ENCODE assay signal across 8 mouse cellular contexts in genomic region chr1:168427596-168427995, GRCm38 (mm10). TPM values are rescaled to one million over a fixed set of nuclear protein-coding genes. Genes with fewer than 3 reads are reported as not detected.
DNase-seq lines count a peak whose midpoint lies in the region; ATAC-seq and TF ChIP-seq lines count a peak whose summit lies in the region.
"Had no signal": no experiment of that assay in that cellular context is flagged by ENCODE, and none has a peak within 500 bp of the region (broad histone marks: within the 10 kb centered on the region; RNA-seq: fewer than 3 reads in every experiment).

No protein-coding gene starts in this region.

- no peak for DNase-seq in liver, embryonic 11.5 days (ENCODE audit: low spot score)
- no peak for DNase-seq in liver, postnatal 0 days
- DNase-seq in adrenal gland, adult 2 months = no peak
- no peak for DNase-seq in urinary bladder, postnatal 36 days (ENCODE audit: low spot score in 2 of 2)
- DNase-seq: cerebellum, adult 11-12 months had no signal

- 19% methylated on average over 4 of the region's 4 CpGs for WGBS in liver, embryonic 11.5 days
- WGBS in liver, postnatal 0 days (ENCODE audit: insufficient replicate concordance) = 49% methylated on average over 4 of the region's 4 CpGs
- 3% methylated on average over 4 of the region's 4 CpGs for WGBS in forebrain, embryonic 13.5 days
- 10% methylated on average over 4 of the region's 4 CpGs for WGBS in hindbrain, embryonic 16.5 days
- WGBS in neural tube, embryonic 12.5 days = 3% methylated on average over 4 of the region's 4 CpGs

- H3K27ac ChIP-seq in liver, embryonic 11.5 days (ENCODE audit: low read depth, low read length) = peak overlapping the region; percentile 29; the same call in 1 of the 2 replicates
- H3K27ac ChIP-seq in liver, postnatal 0 days (ENCODE audit: low read depth) = no peak overlapping the region
- peak overlapping the region; percentile 86 for H3K27ac ChIP-seq in forebrain, embryonic 13.5 days
- H3K27ac ChIP-seq in hindbrain, embryonic 16.5 days (ENCODE audit: low read depth, low read length) = peak overlapping the region; percentile 54
- H3K27ac ChIP-seq in neural tube, embryonic 12.5 days = no peak overlapping the region

- H3K9me3 ChIP-seq in liver, embryonic 11.5 days (ENCODE audit: control insufficient read depth, low read length) = no peaks in the 10 kb centered on the region
- H3K9me3 ChIP-seq in liver, postnatal 0 days (ENCODE audit: low read length) = no peaks in the 10 kb centered on the region
- H3K9me3 ChIP-seq in forebrain, embryonic 13.5 days (replicated peaks) = no peaks in the 10 kb centered on the region
- H3K9me3 ChIP-seq in hindbrain, embryonic 16.5 days (ENCODE audit: control insufficient read depth, low read length) = no peaks in the 10 kb centered on the region
- H3K9me3 ChIP-seq in neural tube, embryonic 12.5 days = no peaks in the 10 kb centered on the region

- TF ChIP-seq EP300 in liver, postnatal 0 days (IDR thresholded peaks at IDR 0.05; ENCODE audit: low read depth) = no peak

- no peaks in the 10 kb centered on the region for H3K27me3 ChIP-seq in liver, embryonic 11.5 days (replicated peaks; ENCODE audit: control insufficient read depth, insufficient read depth, low read length)
- no peaks in the 10 kb centered on the region for H3K27me3 ChIP-seq in liver, postnatal 0 days (ENCODE audit: insufficient read depth, low read length)
- no peaks in the 10 kb centered on the region for H3K27me3 ChIP-seq in forebrain, embryonic 13.5 days
- H3K27me3 ChIP-seq in hindbrain, embryonic 16.5 days (replicated peaks; ENCODE audit: control insufficient read depth, insufficient read depth, low read length) = no peaks in the 10 kb centered on the region
- H3K27me3 ChIP-seq in neural tube, embryonic 12.5 days (replicated peaks) = no peaks in the 10 kb centered on the region

- no peak for TF ChIP-seq CTCF in liver, postnatal 0 days (IDR thresholded peaks at IDR 0.05; ENCODE audit: low read depth)

- H3K4me2 ChIP-seq in liver, embryonic 11.5 days = peak overlapping the region; percentile 82
- no peak overlapping the region for H3K4me2 ChIP-seq in liver, postnatal 0 days (ENCODE audit: low read depth, low read length)
- H3K4me2 ChIP-seq in forebrain, embryonic 13.5 days = peak overlapping the region; percentile 80
- peak overlapping the region; percentile 69 for H3K4me2 ChIP-seq in hindbrain, embryonic 16.5 days (ENCODE audit: low read length)
- peak overlapping the region; percentile 72 for H3K4me2 ChIP-seq in neural tube, embryonic 12.5 days (replicated peaks)

- no peak overlapping the region for H3K9ac ChIP-seq in liver, embryonic 11.5 days (ENCODE audit: low read depth, low read length)
- no peak overlapping the region for H3K9ac ChIP-seq in liver, postnatal 0 days (replicated peaks)
- peak overlapping the region; percentile 69 for H3K9ac ChIP-seq in forebrain, embryonic 13.5 days
- H3K9ac ChIP-seq in hindbrain, embryonic 16.5 days (ENCODE audit: low read depth, low read length) = peak overlapping the region; percentile 58
- peak overlapping the region; percentile 38 for H3K9ac ChIP-seq in neural tube, embryonic 12.5 days

- ATAC-seq in liver, embryonic 11.5 days (replicated peaks; ENCODE audit: low FRiP score) = no peak
- no peak for ATAC-seq in liver, postnatal 0 days
- ATAC-seq in forebrain, embryonic 13.5 days = no peak
- ATAC-seq in hindbrain, embryonic 16.5 days = no peak
- no peak for ATAC-seq in neural tube, embryonic 12.5 days (ENCODE audit: low FRiP score, low read depth)

- H3K4me1 ChIP-seq in liver, embryonic 11.5 days (replicated peaks; ENCODE audit: control insufficient read depth, insufficient read depth, low read length) = peaks cover 24% of the 10 kb centered on the region
- H3K4me1 ChIP-seq in liver, postnatal 0 days (ENCODE audit: insufficient read depth) = no peaks in the 10 kb centered on the region
- peaks cover 56% of the 10 kb centered on the region for H3K4me1 ChIP-seq in forebrain, embryonic 13.5 days
- peaks cover 14% of the 10 kb centered on the region for H3K4me1 ChIP-seq in hindbrain, embryonic 16.5 days (ENCODE audit: control insufficient read depth, insufficient read depth, low read depth, low read length)
- peaks cover 49% of the 10 kb centered on the region for H3K4me1 ChIP-seq in neural tube, embryonic 12.5 days

- no peaks in the 10 kb centered on the region for H3K36me3 ChIP-seq in liver, embryonic 11.5 days (ENCODE audit: control insufficient read depth, insufficient read depth, low read length)
- no peaks in the 10 kb centered on the region for H3K36me3 ChIP-seq in liver, postnatal 0 days (replicated peaks; ENCODE audit: insufficient read depth, low read length)
- peaks cover under 1% of the 10 kb centered on the region; the same call in 1 of the 2 replicates for H3K36me3 ChIP-seq in forebrain, embryonic 13.5 days (ENCODE audit: poor library complexity, severe bottlenecking)
- H3K36me3 ChIP-seq in hindbrain, embryonic 16.5 days (ENCODE audit: control insufficient read depth, insufficient read depth, low read length) = no peaks in the 10 kb centered on the region
- no peaks in the 10 kb centered on the region for H3K36me3 ChIP-seq in neural tube, embryonic 12.5 days

- peak overlapping the region; percentile 24; the same call in 1 of the 2 replicates for H3K4me3 ChIP-seq in liver, embryonic 11.5 days (ENCODE audit: low read depth, low read length)
- H3K4me3 ChIP-seq in liver, postnatal 0 days (ENCODE audit: low read depth, low read length) = no peak overlapping the region
- H3K4me3 ChIP-seq in forebrain, embryonic 13.5 days = peak overlapping the region; percentile 95
- peak overlapping the region; percentile 79 for H3K4me3 ChIP-seq in hindbrain, embryonic 16.5 days (ENCODE audit: low read length)
- peak overlapping the region; percentile 31 for H3K4me3 ChIP-seq in neural tube, embryonic 12.5 days

RNA-seq across cellular contexts. Expression of gene Pbx1, which starts 4.5 kb away (rescaled TPM):
- 14.6 and 17.0 TPM in 2 replicates for polyA plus RNA-seq in liver, embryonic 11.5 days (2014; fragmentation: Nextera tagmentation; extraction: Ambion mirVana)
- polyA plus RNA-seq in liver, postnatal 0 days (2015; fragmentation: Nextera tagmentation; extraction: Ambion mirVana) = 4.0 TPM in 2 replicates
- 72.2 and 78.9 TPM in 2 replicates for polyA plus RNA-seq in forebrain, embryonic 13.5 days (2015; fragmentation: Nextera tagmentation; extraction: Ambion mirVana)
- polyA plus RNA-seq in hindbrain, embryonic 16.5 days (2015; fragmentation: Nextera tagmentation; extraction: Ambion mirVana) = 36.0 and 38.9 TPM in 2 replicates
- polyA plus RNA-seq in neural tube, embryonic 12.5 days (2016; fragmentation: Nextera tagmentation; extraction: Ambion mirVana) = 43.9 and 53.7 TPM in 2 replicates
- total RNA-seq in adrenal gland, adult 2 months (2021) = 100 to 1,000 TPM; 148 to 210 TPM
- 35.7 and 66.2 TPM in 2 replicates for polyA plus RNA-seq in adrenal gland, adult 2 months (2012; rRNA removed)

Comparison
In these comparisons a context has a peak if more than half of its experiments do, and no peak if none do; other contexts are left out.
1. H3K27ac ChIP-seq: peak in liver, embryonic 11.5 days (single experiment), forebrain, embryonic 13.5 days (single experiment) and hindbrain, embryonic 16.5 days (single experiment); none in liver, postnatal 0 days (single experiment) and neural tube, embryonic 12.5 days (single experiment).
2. H3K9ac ChIP-seq: peak in forebrain, embryonic 13.5 days (single experiment), hindbrain, embryonic 16.5 days (single experiment) and neural tube, embryonic 12.5 days (single experiment); none in liver, embryonic 11.5 days (single experiment) and liver, postnatal 0 days (single experiment).